Mouse (Mus musculus): ENCODE measurements at regions not wholly inside any gene's neighbourhood (a gene's known extent, or its start where the extent isn't known, plus 50 kb on each side); places are given as distances from the start of the nearest gene placed in this dataset.

DNA sequence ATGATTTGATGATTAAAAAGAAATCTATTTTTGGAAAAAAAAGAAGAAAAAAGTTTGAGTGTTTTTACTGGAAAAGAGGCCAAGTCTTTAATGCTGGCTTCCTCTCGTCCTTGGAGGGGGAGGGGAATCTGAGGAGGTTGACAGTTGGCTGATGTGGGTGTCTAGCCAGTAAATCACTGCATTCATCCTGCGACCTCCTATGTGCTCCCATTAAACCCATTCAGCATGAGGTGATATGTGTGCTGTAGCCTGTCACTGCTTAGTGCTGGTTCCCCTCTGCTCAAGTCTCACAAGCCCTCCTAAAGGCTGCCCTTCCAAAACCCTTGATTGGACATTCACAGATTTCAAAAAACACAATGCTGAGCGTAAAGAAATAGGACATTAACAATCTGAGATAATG, 68.7 kb downstream of the Atoh1 start:
- no peak for DNase-seq (ENCODE audit: low read depth, low spot score)

- no peak for DNase-seq (ENCODE audit: low read depth, low spot score)
These were observed 69.9 kb downstream of the Atoh1 start for GRCm38 (mm10) chr6:64798804-64799203.

GRCm38 (mm10) chr6:64799306-64800001, 70.5 kb downstream of the Atoh1 start:
- DNase-seq (ENCODE audit: low read depth, low spot score): peak; percentile 7

DNA sequence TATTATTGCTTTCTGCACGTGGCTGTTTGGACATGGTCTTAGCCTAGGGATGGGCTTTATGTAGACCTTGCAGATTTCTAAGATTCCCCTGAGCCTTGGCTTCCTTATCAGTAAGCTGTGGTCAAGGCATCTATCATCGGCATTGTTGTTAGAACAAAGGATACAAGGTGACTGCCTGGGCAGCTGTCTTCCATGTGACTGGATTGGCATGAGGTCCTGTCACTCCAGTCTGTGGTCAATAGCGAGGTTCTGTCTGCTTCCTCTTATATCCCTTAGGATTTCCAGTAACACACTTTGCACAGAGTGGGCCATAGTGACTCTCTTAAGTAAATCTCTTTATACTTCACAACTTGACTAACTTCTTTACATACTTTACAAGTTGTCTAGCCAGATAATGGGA, 72.0 kb downstream of the Atoh1 start:
- DNase-seq (ENCODE audit: low read depth, low spot score): no peak

- DNase-seq (ENCODE audit: low read depth, low spot score): no peak
These were observed 86.2 kb downstream of the Atoh1 start for GRCm38 (mm10) chr6:64815115-64815514.

- no peak for DNase-seq (ENCODE audit: low read depth, low spot score)
These were observed 120.2 kb downstream of the Atoh1 start for GRCm38 (mm10) chr6:64849097-64849648.

DNA sequence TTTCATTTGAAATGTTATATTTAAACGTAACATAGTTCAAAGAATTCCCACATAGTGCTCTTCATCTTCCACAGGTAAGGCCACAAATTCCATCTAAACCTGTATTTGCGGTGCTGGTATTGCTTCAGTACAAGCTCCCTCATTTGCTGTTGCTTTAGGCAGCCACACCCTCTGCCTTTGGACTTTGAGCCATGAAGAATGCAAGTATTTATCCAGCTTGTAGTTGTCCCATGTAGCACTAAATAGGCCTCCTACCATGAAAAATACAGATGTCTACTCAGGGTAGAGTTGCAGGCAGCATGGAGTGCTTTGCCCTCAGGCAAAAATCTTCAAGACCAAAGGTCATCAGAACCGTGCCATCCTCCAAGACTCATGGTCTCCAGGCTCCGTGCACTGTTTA, 134.0 kb downstream of the Atoh1 start:
- DNase-seq (ENCODE audit: low read depth, low spot score): no peak

DNA sequence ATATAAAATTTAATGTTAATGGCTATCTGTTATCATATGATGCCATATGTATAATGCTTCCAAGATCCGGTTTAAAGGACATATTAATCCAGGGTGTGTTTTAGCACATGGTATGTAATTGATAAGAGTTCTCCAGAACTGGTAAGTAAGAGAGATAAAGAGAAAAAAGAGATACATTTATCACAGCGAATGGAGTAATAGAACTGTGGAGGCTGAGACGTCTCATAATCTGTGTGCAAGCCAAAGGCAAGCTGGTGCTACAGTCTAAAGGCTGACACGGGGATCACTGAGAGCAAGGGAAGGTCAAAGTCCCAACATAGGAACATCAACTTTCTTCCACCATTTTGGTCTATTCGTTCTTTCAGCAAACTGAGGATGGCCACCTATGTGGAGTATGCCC, 146.0 kb upstream of the Smarcad1 start:
- DNase-seq (ENCODE audit: low read depth, low spot score): no peak

All from WW6 (cell line).